Mouse (Mus musculus) E14TG2a.4 (cell line): ENCODE measurements at regions not wholly inside any gene's neighbourhood (a gene's known extent, or its start where the extent isn't known, plus 50 kb on each side); places are given as distances from the start of the nearest gene placed in this dataset.

Experiments used
- CTCF ChIP-seq: conservative IDR thresholded peaks from 2 replicates; pipeline ENCODE4 v1.5.1; 2014; ENCODE audit warnings: low read length
- NANOG ChIP-seq: IDR thresholded peaks from 2 replicates; pipeline ENCODE4 v1.6.1; 2014; ENCODE audit warnings: borderline replicate concordance, low read length, mixed read lengths
- POU5F1 ChIP-seq: IDR thresholded peaks from 2 replicates; pipeline ENCODE4 v1.6.1; 2014; ENCODE audit warnings: low read length, borderline replicate concordance

DNA sequence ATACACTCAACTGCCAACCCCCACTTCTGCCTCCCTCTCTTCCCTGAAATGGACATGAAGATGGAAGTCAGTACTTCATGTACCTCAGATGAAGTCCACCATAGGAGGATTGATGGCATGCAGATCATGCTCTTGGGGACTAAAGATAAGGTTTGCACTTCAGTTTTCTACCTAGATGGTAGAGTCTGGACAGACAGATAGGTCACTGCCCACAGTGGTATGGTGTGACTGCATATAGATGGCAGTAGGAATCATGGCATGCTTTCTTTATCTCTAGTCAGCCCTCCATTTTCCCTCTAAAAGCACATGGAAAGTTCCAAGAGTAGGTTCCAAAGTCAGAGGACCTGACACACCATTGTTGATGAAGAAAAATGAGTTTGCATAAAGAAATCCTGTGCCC lies 145.6 kb upstream of the Mocs2 start:
- TF ChIP-seq CTCF (no peak), NANOG (no peak), POU5F1 (no peak)
